Mouse (Mus musculus) skeletal muscle tissue, postnatal 0 days (tissue): Measurements from ENCODE around the gene Bcl2l15. TPM values are rescaled to one million over a fixed set of nuclear protein-coding genes. Genes with fewer than 3 reads are reported as not detected.

Source experiments
- polyA plus RNA-seq: library from polyadenylated mRNA; unstranded; fragments of >200 nt; fragmentation: Nextera tagmentation; extraction: Ambion mirVana; gene quantifications from 2 replicates; pipeline ENCODE4 v1.2.1, GENCODE M21; 2015

The Bcl2l15 gene
- 0.14 and 0.17 TPM in 2 replicates for polyA plus RNA-seq

DNA sequence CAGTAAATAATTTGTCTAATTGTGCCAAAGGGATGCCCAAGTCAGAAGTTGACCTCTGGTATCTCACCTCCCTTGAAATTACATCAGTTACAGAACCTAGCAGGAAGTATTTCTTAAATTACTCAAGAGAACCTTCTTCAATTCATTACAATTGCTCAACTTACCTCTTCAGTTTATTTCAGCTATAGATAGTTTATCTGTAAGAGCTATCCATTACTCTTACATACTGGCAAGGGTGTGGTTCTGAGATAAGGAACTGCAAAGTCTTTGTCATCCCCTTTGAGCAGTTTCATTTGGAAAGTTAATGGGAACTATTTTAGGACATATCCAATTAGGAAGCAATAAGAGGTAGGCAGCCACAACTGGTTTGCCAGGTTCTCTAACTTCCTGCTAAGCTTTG is at the start of gene Bcl2l15:
TSS of gene Bcl2l15 (plus strand) at position 176 of the 400 bp plus-strand sequence.

DNA sequence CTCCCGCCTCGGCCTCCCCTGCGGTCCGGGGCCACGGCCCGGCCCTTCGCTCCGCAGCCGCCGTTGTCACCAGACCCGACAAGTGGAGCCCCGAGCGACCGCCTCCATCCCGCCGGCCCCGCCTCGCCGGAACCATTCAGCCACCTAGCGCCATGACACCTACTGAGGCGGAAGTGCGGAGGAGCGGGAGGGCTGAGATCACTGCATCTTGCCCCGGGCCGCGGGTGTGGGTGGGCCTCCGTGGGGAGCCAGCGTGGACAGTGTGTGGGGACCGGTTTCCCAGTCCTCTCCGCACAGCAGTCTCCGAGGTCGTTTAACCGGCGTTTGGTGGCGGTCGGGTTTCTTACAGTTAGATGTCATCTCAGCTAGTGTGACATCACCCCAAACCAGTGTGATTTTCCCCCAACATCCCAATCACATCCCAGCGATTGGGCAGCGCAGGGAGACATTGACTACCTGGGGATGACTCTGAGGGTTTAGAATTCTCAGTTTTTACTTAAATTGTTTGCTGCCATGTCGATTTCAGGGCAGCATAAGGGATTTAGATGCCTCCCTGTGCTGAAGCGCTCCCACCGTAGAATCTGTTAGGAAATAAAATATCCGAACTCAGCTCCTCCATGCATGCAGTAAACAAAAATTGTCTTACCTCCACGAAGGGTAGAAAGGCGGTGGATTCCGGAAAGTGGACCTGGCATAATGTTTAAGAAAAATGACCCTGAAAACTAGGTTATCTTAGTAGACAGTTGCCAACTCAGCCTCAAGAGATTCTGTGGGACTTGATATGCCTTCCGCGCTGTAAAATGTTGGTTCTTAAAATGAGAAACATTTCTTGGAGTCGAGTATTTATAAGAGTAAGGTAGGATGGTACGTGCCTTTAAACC is 40.9 kb upstream of the Bcl2l15 start, which contains the start of gene Hipk1:
TSS of gene Hipk1 (minus strand) at position 334 of the 881 bp plus-strand sequence.

DNA sequence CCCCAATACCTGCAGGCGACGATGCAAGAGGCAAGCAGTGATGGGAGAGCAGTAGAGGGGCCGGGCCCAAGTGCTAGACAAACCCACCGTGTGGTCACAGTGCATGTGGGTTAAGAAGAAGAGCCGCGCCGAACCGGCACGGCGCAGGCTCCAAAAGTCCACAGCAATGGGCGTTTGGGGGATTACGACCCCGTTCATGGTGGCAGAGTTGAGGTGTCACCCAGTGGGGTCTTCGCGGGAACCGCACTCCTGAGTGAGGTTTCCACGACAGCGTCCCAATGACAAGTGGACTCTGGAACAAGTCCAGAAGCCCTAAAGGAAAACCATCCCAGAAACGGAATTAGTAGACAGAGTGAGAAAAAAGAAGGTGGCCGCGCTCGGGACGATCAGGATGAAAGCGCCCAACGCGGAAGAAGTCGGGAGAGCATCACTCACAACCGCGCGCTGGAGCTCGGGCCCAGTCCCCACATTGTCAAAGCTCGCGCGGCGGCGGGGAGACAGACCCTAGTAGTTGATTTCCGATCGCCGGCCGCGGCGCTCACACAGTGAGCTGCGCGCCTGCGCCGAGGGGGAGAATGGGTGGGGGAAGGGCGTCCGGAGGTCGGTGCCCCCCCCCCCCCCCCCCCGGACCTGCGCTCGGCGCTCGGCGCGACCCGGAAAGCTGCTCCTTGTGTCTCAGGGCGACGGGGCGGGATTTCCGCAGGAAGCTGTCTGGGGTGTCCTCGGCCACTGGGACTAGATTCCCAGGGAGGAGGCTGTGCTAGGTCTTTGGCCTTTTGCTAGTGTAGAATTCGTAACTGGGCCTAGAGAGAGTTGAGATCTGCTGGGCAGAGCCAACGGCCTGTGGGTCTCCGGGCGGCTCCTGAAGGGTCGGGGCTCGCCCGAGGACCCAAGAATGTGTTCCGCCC is 23.3 kb upstream of the Bcl2l15 start, which contains the start of the genes Dclre1b, Ap4b1 and Gm43064:
TSS of gene Dclre1b (minus strand) at position 554 of the 908 bp plus-strand sequence.
TSS of gene Ap4b1 (plus strand) at position 630 of the 908 bp plus-strand sequence.
TSS of gene Gm43064 (plus strand) at position 683 of the 908 bp plus-strand sequence.

DNA sequence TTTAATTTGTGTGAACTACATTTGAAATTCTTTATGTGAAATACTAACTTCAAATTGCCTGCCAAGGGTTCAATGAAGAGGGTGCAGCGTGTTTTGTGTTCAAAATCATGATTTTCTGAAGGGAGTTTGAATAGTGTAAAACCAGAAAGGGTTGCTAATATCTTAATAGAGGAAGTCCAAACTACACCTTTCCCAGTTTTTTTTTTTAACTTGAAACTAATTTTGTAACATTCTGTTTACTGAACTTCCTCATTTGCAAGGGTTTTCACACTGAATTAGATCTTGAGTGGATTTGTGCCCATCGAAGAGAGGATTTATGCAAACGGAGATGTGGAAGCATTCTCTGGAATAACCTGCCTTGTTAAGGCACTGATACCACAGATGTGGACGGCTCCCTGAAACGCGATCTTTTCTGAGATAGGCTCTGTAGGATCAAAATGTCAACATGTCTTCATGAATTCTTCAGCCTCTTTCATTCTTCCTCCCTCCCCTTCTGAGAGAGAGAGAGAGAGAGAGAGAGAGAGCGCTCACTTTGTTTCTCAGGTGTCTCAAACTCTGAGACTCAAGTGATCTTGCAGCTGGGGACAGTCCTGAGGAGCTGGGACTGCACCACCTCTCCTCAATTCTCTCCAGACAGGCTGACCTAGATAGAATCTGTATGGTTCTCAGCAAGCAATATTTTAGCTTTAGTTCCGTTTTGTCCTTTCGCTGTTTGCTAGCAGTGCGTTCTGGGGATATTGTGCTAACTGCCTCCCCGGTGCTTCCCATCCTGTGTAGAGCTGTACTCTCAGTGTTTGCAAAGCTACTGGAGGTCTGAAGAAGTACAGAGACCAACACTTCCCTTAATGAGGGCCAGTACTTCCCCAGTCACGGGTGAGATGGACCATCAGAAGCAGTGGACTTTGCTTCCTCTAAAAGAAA is 26.7 kb downstream of the Bcl2l15 start, which contains the start of gene Ptpn22:
TSS of gene Ptpn22 (plus strand) at position 915 of the 921 bp plus-strand sequence.

Other genes starting within 250 kb of the Bcl2l15 start
- gene Atg4a-ps, start 186.5 kb upstream of the Bcl2l15 start, polyA plus RNA-seq: 0.36 and 0.50 TPM in 2 replicates
- 21.7 and 23.5 TPM in 2 replicates for gene Olfml3, start 94.6 kb upstream of the Bcl2l15 start, polyA plus RNA-seq
- not detected in 2 replicates for gene Gm10964, start 93.2 kb upstream of the Bcl2l15 start, polyA plus RNA-seq
- 5.0 and 5.8 TPM in 2 replicates for gene Hipk1, start 41.0 kb upstream of the Bcl2l15 start, polyA plus RNA-seq
- 8.2 and 11.0 TPM in 2 replicates for gene Dclre1b, start 23.2 kb upstream of the Bcl2l15 start, polyA plus RNA-seq
- 19.5 and 20.2 TPM in 2 replicates for gene Ap4b1, start 23.1 kb upstream of the Bcl2l15 start, polyA plus RNA-seq
- gene Gm43064, start 23.0 kb upstream of the Bcl2l15 start, polyA plus RNA-seq: 0.17 TPM in 1 of 2 replicates, not detected in the other
- 0.32 and 0.62 TPM in 2 replicates for gene Ptpn22, start 27.2 kb downstream of the Bcl2l15 start, polyA plus RNA-seq
- 5.4 and 5.7 TPM in 2 replicates for gene Rsbn1, start 81.5 kb downstream of the Bcl2l15 start, polyA plus RNA-seq
- 7.5 and 8.5 TPM in 2 replicates for gene Phtf1, start 135.5 kb downstream of the Bcl2l15 start, polyA plus RNA-seq